Mouse (Mus musculus): ENCODE data around the gene Vipas39. TPM values are rescaled to one million over a fixed set of nuclear protein-coding genes. Genes with fewer than 3 reads are reported as not detected.
"Not testable (repeated sequence)": the region's sequence is repeated elsewhere in the genome, so short reads cannot be mapped to it uniquely, and the experiment has no call there.

The Vipas39 gene
- 34.5 and 37.6 TPM in 2 replicates for polyA plus RNA-seq (2012; rRNA removed)

DNA sequence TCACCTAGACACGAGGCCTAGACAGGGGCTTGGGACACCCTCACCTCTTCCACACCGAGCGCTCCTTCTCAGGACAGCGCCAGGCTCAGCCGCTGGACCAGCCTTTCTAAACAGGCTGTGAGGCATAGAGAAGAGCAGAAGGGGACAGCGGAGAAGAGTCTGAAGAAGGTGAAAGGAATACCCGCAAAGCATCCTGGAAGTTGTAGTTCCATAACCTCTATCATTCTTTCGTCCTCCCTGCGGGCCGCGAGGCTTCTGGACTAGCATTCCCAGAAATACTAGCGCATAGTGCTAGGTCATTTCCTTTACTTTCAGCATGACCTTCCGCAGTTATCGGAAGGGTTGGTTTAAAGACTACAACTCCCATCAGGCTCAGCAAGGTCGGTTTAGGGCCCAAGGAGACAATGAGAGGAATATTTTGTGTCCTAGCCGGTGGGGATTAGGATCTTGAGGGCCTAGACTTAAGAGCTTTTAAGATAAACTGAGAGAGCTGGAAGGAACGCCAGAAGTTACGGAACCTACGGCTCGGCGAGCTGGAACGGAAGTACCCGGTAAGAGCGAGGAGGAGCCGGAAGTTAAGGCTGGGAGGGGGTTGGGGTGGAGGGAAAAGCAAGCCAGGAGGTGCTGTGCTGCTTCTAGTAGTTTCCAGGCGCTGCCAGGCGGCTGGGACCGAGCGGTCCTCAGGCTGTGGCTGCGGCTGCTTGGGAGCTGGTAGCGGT is at the start of gene Vipas39, which contains the start of gene Ahsa1:
Vipas39 (minus strand) TSS at position 149 of the 719 bp plus-strand sequence.
Ahsa1 (plus strand) TSS at position 372 of the 719 bp plus-strand sequence.
- Histone ChIP-seq H3K27me3 (ENCODE audit: control insufficient read depth, insufficient read depth, low read length) (no peaks in the 10 kb centered on the region), H3K36me3 (ENCODE audit: control insufficient read depth, insufficient read depth, low read length) (peaks cover 31% of the 10 kb centered on the region), H3K4me3 (ENCODE audit: control insufficient read depth, insufficient read depth, low read length) (peak within 1 kb of the TSS; percentile 91), H3K27ac (ENCODE audit: control insufficient read depth, insufficient read depth, low read length) (peak within 1 kb of the TSS; percentile 50), H3K4me1 (replicated peaks; ENCODE audit: control insufficient read depth, insufficient read depth, low read length) (peaks cover 10% of the 10 kb centered on the region)
- TF ChIP-seq POLR2A (IDR thresholded peaks at IDR 0.05; ENCODE audit: control insufficient read depth, extremely low read depth, insufficient read depth, low read length, poor library complexity): peak; percentile 89
- no peak for TF ChIP-seq CTCF (IDR thresholded peaks at IDR 0.05; ENCODE audit: borderline replicate concordance, control insufficient read depth, extremely low read depth, insufficient read depth, low read length, poor library complexity)
- under 1% methylated on average over 31 of the region's 31 CpGs for WGBS
- DNase-seq: peak; percentile 86

GRCm38 (mm10) chr12:87313098-87313497 is 47.0 kb upstream of the Vipas39 start:
- Histone ChIP-seq H3K36me3 (ENCODE audit: control insufficient read depth, insufficient read depth, low read length) (peaks cover 18% of the 10 kb centered on the region), H3K27ac (ENCODE audit: control insufficient read depth, insufficient read depth, low read length) (no peak overlapping the region), H3K27me3 (ENCODE audit: control insufficient read depth, insufficient read depth, low read length) (no peaks in the 10 kb centered on the region), H3K4me1 (replicated peaks; ENCODE audit: control insufficient read depth, insufficient read depth, low read length) (no peaks in the 10 kb centered on the region), H3K4me3 (ENCODE audit: control insufficient read depth, insufficient read depth, low read length) (no peak overlapping the region)
- 94% methylated on average over 2 of the region's 2 CpGs for WGBS
- TF ChIP-seq CTCF (IDR thresholded peaks at IDR 0.05; ENCODE audit: borderline replicate concordance, control insufficient read depth, extremely low read depth, insufficient read depth, low read length, poor library complexity): no peak
- TF ChIP-seq POLR2A (IDR thresholded peaks at IDR 0.05; ENCODE audit: control insufficient read depth, extremely low read depth, insufficient read depth, low read length, poor library complexity): no peak
- DNase-seq: no peak

- not testable (repeated sequence) for H3K27me3 ChIP-seq (ENCODE audit: control insufficient read depth, insufficient read depth, low read length); H3K27ac ChIP-seq (ENCODE audit: control insufficient read depth, insufficient read depth, low read length); DNase-seq; H3K4me1 ChIP-seq (replicated peaks; ENCODE audit: control insufficient read depth, insufficient read depth, low read length); H3K4me3 ChIP-seq (ENCODE audit: control insufficient read depth, insufficient read depth, low read length)
- peaks cover 18% of the 10 kb centered on the region for H3K36me3 ChIP-seq (ENCODE audit: control insufficient read depth, insufficient read depth, low read length)
- WGBS: 88% methylated on average over 4 of the region's 4 CpGs
These were observed 40.5 kb upstream of the Vipas39 start for GRCm38 (mm10) chr12:87306584-87306844.

GRCm38 (mm10) chr12:87305767-87306583 is 39.9 kb upstream of the Vipas39 start:
- H3K4me1 ChIP-seq (replicated peaks; ENCODE audit: control insufficient read depth, insufficient read depth, low read length): no peaks in the 10 kb centered on the region
- whole genome bisulfite sequencing: 71% methylated on average over 13 of the region's 13 CpGs
- no peak overlapping the region for H3K4me3 ChIP-seq (ENCODE audit: control insufficient read depth, insufficient read depth, low read length)
- no peaks in the 10 kb centered on the region for H3K27me3 ChIP-seq (ENCODE audit: control insufficient read depth, insufficient read depth, low read length)
- peaks cover 18% of the 10 kb centered on the region for H3K36me3 ChIP-seq (ENCODE audit: control insufficient read depth, insufficient read depth, low read length)
- no peak for TF ChIP-seq POLR2A (IDR thresholded peaks at IDR 0.05; ENCODE audit: control insufficient read depth, extremely low read depth, insufficient read depth, low read length, poor library complexity)
- no peak for TF ChIP-seq CTCF (IDR thresholded peaks at IDR 0.05; ENCODE audit: borderline replicate concordance, control insufficient read depth, extremely low read depth, insufficient read depth, low read length, poor library complexity)
- no peak overlapping the region for H3K27ac ChIP-seq (ENCODE audit: control insufficient read depth, insufficient read depth, low read length)
- no peak for DNase-seq

DNA sequence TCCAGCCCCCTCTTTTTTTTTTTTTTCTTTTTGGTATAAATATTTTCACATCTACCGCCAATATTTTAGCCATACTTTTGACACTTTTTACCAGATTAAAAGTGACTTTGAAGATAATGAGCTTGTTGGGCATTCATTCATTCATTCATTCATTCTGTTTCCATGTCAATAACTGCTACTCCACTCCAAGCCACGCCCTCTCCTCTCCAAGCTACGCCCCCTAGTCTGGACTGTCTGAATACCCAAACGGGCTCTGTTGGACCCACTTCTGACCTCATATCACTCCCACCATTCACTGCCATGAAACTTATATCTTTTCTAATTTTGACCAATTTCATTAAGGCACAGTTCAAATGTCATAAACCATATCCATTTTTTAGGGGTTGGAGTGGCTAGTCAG is 35.1 kb upstream of the Vipas39 start:
- Histone ChIP-seq H3K27me3 (ENCODE audit: control insufficient read depth, insufficient read depth, low read length) (peaks cover 11% of the 10 kb centered on the region), H3K4me3 (ENCODE audit: control insufficient read depth, insufficient read depth, low read length) (no peak overlapping the region), H3K27ac (ENCODE audit: control insufficient read depth, insufficient read depth, low read length) (no peak overlapping the region), H3K4me1 (replicated peaks; ENCODE audit: control insufficient read depth, insufficient read depth, low read length) (peaks cover 16% of the 10 kb centered on the region), H3K36me3 (ENCODE audit: control insufficient read depth, insufficient read depth, low read length) (no peaks in the 10 kb centered on the region)
- WGBS: 73% methylated on average over 4 of the region's 4 CpGs
- no peak for DNase-seq
- TF ChIP-seq CTCF (IDR thresholded peaks at IDR 0.05; ENCODE audit: borderline replicate concordance, control insufficient read depth, extremely low read depth, insufficient read depth, low read length, poor library complexity) (no peak), POLR2A (IDR thresholded peaks at IDR 0.05; ENCODE audit: control insufficient read depth, extremely low read depth, insufficient read depth, low read length, poor library complexity) (no peak)

- H3K4me1 ChIP-seq (replicated peaks; ENCODE audit: control insufficient read depth, insufficient read depth, low read length): peaks cover 16% of the 10 kb centered on the region
- H3K27ac ChIP-seq (ENCODE audit: control insufficient read depth, insufficient read depth, low read length): no peak overlapping the region; the same call in 1 of the 2 replicates
- TF ChIP-seq POLR2A (IDR thresholded peaks at IDR 0.05; ENCODE audit: control insufficient read depth, extremely low read depth, insufficient read depth, low read length, poor library complexity): no peak
- no peak for TF ChIP-seq CTCF (IDR thresholded peaks at IDR 0.05; ENCODE audit: borderline replicate concordance, control insufficient read depth, extremely low read depth, insufficient read depth, low read length, poor library complexity)
- WGBS: 6% methylated on average over 9 of the region's 9 CpGs
- peaks cover 11% of the 10 kb centered on the region for H3K27me3 ChIP-seq (ENCODE audit: control insufficient read depth, insufficient read depth, low read length)
- H3K36me3 ChIP-seq (ENCODE audit: control insufficient read depth, insufficient read depth, low read length): no peaks in the 10 kb centered on the region
- no peak for DNase-seq
- peak overlapping the region; percentile 47 for H3K4me3 ChIP-seq (ENCODE audit: control insufficient read depth, insufficient read depth, low read length)
These were observed 34.3 kb upstream of the Vipas39 start for GRCm38 (mm10) chr12:87300441-87300690.

Measured in thymus, adult 2 months (tissue).